Mouse (Mus musculus): ENCODE results near the gene Wdr81.
"Not testable (repeated sequence)": the region's sequence is repeated elsewhere in the genome, so short reads cannot be mapped to it uniquely, and the experiment has no call there.

Gene Wdr81

GRCm38 (mm10) chr11:75460844-75461742 is 6.6 kb upstream of the Wdr81 start, which contains the start of gene Tlcd2:
Gene Tlcd2 (plus strand): TSS chr11:75461715.
- DNase-seq (ENCODE audit: inconsistent age in 2 of 2, low spot score in 1 of 2), result peak; percentile 100

GRCm38 (mm10) chr11:75460103-75460843 is 5.8 kb upstream of the Wdr81 start:
- peak; percentile 94 to 97 for DNase-seq (ENCODE audit: inconsistent age in 2 of 2, low spot score in 1 of 2)

DNA sequence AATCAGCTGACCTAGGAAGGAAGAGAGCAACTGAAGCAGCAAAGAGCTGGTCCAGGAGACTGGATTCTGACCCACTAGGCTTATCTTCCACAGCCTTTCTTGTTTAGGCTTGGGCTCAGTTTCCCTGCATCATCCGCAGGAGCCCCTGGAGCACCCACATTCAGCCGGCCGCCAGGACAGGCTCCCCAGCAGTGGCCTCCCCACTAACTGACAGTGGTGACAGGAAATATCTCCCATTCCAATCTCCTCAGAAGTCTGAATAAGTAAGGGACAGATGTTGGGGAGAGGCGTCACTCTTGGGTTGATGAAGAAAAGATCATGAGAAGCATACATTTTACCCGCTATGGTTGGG is 5.2 kb upstream of the Wdr81 start:
- no peak for DNase-seq (ENCODE audit: inconsistent age in 2 of 2, low spot score in 1 of 2)

DNA sequence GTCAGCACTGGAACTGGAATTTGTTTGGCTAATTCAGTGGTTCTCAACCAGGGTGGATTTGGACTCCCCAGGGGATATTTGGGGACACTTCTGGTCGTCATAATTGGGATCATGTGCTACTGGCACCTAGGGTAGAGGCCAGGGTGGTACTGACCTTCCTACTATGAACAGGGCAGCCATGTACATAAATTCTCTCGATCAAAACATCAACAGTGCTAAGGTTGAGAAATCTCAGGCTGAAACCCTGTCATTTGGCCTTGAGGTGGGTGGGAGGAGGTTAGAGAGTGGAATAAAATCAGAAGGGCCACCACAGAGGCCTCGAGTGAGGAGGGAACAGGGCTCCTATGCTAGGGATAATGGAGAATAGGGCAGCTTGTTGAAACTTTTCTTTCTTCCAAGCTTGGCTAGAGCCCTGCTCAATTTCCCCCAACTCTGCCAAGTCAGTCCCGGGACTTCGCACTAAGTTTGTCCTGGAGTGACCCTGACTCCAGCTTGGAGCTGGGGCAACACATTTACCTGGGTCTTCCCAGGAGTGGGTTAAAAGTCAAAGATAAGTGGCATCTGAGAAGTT is 4.7 kb upstream of the Wdr81 start:
- DNase-seq (ENCODE audit: inconsistent age in 2 of 2, low spot score in 1 of 2), result peak; percentile 52 to 87

GRCm38 (mm10) chr11:75458628-75459041 is 4.1 kb upstream of the Wdr81 start:
- peak in 1 of 2 experiments; percentile 79 for DNase-seq (ENCODE audit: inconsistent age in 2 of 2, low spot score in 1 of 2)

DNA sequence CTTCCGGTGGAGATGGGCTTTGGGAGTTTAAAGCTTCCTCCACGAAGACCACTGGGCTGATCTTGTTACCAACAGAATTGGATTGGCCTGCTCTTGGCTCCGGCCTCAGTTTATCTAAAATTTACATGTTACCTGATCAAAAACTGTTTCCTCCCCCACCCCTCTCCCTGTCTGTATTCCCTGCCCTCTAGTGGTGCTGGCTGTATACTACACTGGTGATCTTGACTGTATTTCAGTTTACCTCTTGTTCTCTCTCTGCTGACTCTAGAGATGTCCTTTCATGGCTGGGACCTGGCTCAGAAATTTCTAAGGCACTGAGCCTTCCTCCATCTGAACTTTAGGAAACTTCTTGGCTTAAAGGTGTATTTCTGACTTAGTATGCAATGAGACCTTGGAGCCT is 3.7 kb upstream of the Wdr81 start:
- peak in 1 of 2 experiments; percentile 80 for DNase-seq (ENCODE audit: inconsistent age in 2 of 2, low spot score in 1 of 2)

DNA sequence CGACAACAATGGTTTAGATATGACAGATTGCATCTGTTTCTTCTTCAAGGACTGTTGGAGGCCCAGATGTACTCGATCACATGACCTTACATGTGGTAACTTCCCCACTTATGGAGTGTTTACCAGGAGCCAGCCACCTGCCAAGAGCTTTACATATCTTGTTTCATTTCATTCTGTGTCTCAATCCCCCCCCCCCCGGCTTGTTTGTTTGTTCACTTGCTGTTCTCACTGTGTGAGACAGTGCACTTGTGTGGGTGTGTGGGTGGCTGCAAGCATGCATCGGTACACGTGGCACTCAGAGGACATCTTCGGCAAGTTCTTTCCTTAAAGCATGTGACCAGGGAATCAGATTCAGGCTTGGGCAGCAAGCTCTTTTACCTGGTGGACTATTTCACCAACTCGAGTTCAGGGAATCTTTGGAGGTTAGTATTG is 1.9 kb upstream of the Wdr81 start:
- no peak for DNase-seq (ENCODE audit: inconsistent age in 2 of 2, low spot score in 1 of 2)

DNA sequence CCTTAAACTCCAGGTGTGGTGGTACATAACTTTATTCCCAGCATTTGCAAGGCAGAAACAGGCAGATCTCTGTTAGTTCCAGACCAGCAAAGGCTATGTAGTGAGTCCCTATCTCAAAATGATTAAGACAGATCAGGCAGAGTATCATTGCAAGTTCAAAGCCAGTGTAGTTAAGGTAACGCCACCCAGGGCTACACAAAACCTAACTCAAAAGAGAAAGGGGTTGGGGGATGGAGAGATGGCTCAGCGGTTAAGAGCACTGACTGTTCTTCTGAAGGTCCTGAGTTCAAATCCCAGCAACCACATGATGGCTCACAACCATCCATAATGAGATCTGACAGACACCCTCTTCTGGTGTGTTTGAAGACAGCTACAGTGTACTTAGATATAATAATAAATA is 1.5 kb upstream of the Wdr81 start:
- DNase-seq (ENCODE audit: inconsistent age in 2 of 2, low spot score in 1 of 2), result not testable (repeated sequence)

- no peak for DNase-seq (ENCODE audit: inconsistent age in 2 of 2, low spot score in 1 of 2)
Observed at GRCm38 (mm10) chr11:75455041-75455736, 672 bp upstream of the Wdr81 start.

GRCm38 (mm10) chr11:75452812-75453557 is 1.5 kb downstream of the Wdr81 start:
- no peak for DNase-seq (ENCODE audit: inconsistent age in 2 of 2, low spot score in 1 of 2)

DNA sequence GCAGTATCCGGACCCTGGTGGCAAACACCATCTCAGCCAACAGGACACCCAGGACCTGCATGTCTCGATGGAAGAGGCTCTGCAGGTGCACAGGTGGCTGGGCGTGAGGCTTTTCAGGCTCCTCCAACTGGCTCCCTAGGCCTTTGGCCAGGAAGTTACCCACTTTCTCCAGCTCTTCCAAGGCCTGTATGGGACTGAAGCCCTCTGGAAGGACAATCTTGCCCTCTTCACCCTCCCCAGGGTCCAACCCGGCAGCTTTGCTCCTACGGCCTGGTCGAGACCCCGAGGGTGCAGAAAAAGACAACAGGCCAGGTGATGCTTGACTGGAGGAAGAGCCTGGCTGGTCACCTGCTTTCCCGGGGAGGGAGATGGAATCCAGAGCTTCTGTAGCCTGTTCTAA is 2.4 kb downstream of the Wdr81 start:
- no peak for DNase-seq (ENCODE audit: inconsistent age in 2 of 2, low spot score in 1 of 2)

DNA sequence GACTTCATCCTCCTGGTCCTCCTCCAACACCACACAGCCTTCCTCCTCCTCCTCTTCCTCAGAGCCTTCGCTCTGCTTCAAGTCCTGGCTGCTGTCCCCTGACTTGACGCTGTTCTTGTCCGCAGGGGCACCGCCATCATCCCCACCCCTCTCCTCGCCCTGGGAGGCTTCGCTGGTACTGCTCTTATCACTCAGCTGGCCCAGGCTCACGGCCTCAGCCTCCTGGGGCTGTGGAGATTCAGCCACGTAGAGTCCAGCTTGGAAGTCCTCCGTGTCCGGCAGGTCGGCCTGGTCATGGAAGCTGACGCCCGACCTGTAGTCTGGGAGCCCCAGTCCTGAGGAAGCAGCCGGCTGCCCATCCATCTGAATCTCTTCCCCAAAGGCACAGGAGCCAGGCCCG is 3.6 kb downstream of the Wdr81 start:
- DNase-seq (ENCODE audit: inconsistent age in 2 of 2, low spot score in 1 of 2), result no peak

DNA sequence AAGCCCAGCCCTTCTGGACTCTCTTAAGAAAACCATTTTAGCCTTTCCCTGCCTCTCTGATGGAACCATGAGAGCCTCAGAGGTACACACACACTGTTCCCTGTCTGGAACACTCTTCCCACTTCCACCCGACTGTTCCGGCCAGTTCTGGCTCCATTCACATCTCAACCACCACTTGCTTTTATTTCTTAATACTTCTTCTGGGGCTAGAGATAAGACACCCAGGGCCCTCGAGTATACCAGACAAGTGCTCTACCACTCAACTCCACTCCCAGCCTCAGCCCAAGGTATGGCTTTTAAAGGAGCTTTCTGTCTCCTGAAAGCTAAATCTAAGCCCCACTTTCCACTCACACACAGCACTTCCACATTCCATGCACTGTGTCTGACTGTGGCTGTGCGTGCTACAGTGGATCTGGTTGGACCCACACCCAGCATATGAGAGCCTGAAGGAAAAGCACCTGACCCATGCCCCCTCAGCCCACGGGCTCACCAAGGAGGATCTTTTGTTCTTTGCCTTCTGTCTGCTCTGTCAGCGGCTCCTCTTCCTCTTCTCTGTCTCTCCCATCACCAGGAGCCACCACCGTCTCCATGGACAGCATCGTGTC is 4.1 kb downstream of the Wdr81 start:
- DNase-seq (ENCODE audit: inconsistent age in 2 of 2, low spot score in 1 of 2), result no peak

GRCm38 (mm10) chr11:75449695-75450094 is 4.8 kb downstream of the Wdr81 start:
- no peak for DNase-seq (ENCODE audit: inconsistent age in 2 of 2, low spot score in 1 of 2)

GRCm38 (mm10) chr11:75448575-75448974 is 5.9 kb downstream of the Wdr81 start:
- DNase-seq (ENCODE audit: inconsistent age in 2 of 2, low spot score in 1 of 2), result no peak

GRCm38 (mm10) chr11:75443711-75444110 is 10.8 kb downstream of the Wdr81 start:
- no peak for DNase-seq (ENCODE audit: inconsistent age in 2 of 2, low spot score in 1 of 2)

DNA sequence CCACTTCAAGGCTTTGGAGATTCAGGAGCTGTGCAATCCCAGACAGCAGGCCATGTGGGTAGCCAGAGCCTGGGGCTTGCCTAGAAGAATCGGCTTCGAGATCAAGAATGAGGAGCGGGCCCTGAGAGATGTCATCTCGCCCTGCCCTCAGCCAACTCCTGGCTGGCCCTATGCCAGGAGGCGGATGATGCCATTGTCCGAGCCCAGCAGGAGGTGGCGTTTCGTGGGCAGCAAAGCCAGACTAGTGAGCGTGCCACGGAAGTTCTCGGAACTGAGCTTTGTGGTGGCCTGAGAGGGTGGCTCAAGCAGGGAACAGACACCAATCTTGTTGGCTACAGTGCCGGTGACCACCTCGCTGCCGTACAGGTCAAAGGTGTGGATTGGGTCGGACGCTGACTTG is 12.9 kb downstream of the Wdr81 start:
- no peak for DNase-seq (ENCODE audit: inconsistent age in 2 of 2, low spot score in 1 of 2)

DNA sequence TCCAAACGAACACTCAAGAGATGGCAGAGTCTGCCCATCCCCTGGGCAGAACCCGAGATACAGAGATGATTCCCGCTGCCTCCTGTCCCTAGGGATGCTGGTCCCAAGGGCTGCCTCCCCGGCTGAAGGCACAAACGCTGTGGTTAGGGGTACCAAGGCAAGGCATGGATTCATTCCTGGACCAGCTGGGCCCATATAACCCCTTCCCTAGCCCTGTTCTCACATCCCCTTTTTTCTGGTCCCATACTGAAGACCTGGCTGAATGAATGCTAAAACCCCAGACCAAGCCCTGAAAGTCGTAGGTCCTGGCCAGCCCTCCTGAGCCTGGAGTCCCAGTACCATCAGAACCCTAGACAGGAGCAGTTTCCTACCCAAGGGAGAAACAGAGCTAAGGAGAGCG is 13.5 kb downstream of the Wdr81 start:
- no peak for DNase-seq (ENCODE audit: inconsistent age in 2 of 2, low spot score in 1 of 2)

DNA sequence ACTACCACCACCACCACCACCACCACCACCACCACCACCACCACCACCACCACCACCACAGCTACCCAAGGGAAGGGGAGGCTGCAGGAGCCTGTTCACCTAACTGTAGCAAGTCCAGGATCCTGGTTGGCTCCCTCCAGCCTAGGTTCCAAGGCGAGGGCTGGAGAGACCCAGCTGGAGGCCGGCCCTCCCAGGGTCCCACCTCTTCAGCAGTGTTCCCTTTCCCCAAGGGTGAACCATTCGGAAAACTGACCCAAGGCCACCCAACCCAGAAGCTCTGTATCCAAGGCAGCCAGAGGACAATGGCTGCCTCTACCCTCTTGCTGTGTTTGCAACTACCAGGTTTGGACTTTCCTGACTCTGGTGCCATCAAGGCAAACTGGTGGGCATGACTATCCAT is 14.6 kb downstream of the Wdr81 start:
- DNase-seq (ENCODE audit: inconsistent age in 2 of 2, low spot score in 1 of 2), result no peak

GRCm38 (mm10) chr11:75439363-75439762 is 15.2 kb downstream of the Wdr81 start, which contains the start of gene Serpinf2:
Gene Serpinf2 (minus strand): TSS chr11:75439591.
- DNase-seq (ENCODE audit: inconsistent age in 2 of 2, low spot score in 1 of 2), result no peak
